Mouse (Mus musculus): ENCODE measurements around the gene Tub. TPM values are rescaled to one million over a fixed set of nuclear protein-coding genes. Genes with fewer than 3 reads are reported as not detected.

The Tub gene
- polyA plus RNA-seq, 1 experiment from 2014 or later = 41.9 TPM

GRCm38 (mm10) chr7:109031331-109031730, 81.2 kb downstream of the Tub start:
- WGBS = 88% methylated on average over 3 of the region's 3 CpGs
- H3K27me3 ChIP-seq (replicated peaks; ENCODE audit: control insufficient read depth, insufficient read depth, low read length) = no peaks in the 10 kb centered on the region
- H3K36me3 ChIP-seq (ENCODE audit: control insufficient read depth, insufficient read depth, low read length) = peaks cover 19% of the 10 kb centered on the region

GRCm38 (mm10) chr7:109032054-109032453, 81.9 kb downstream of the Tub start:
- no peak for ATAC-seq
- peaks cover 12% of the 10 kb centered on the region for H3K36me3 ChIP-seq (ENCODE audit: control insufficient read depth, insufficient read depth, low read length)
- WGBS = 88% methylated on average over 2 of the region's 2 CpGs

More at GRCm38 (mm10) chr7:109031331-109031730, 81.2 kb downstream of the Tub start:
- Histone ChIP-seq H3K9me3 (ENCODE audit: control insufficient read depth, low read length) (no peaks in the 10 kb centered on the region), H3K4me1 (ENCODE audit: control insufficient read depth, insufficient read depth, low read depth, low read length) (no peaks in the 10 kb centered on the region), H3K27ac (ENCODE audit: low read depth, low read length) (no peak overlapping the region), H3K4me3 (ENCODE audit: low read length) (no peak overlapping the region), H3K4me2 (ENCODE audit: low read length) (no peak overlapping the region), H3K9ac (ENCODE audit: low read depth, low read length) (no peak overlapping the region)
- no peak for ATAC-seq

GRCm38 (mm10) chr7:109038121-109038735, 88.1 kb downstream of the Tub start:
- Histone ChIP-seq H3K9me3 (ENCODE audit: control insufficient read depth, low read length) (no peaks in the 10 kb centered on the region), H3K4me1 (ENCODE audit: control insufficient read depth, insufficient read depth, low read depth, low read length) (no peaks in the 10 kb centered on the region), H3K27me3 (replicated peaks; ENCODE audit: control insufficient read depth, insufficient read depth, low read length) (no peaks in the 10 kb centered on the region), H3K27ac (ENCODE audit: low read depth, low read length) (peak overlapping the region; percentile 54), H3K4me2 (ENCODE audit: low read length) (no peak overlapping the region), H3K4me3 (ENCODE audit: low read length) (no peak overlapping the region), H3K9ac (ENCODE audit: low read depth, low read length) (no peak overlapping the region), H3K36me3 (ENCODE audit: control insufficient read depth, insufficient read depth, low read length) (peaks cover 7% of the 10 kb centered on the region)
- ATAC-seq = peak; percentile 43; the same call in 1 of the 2 replicates
- WGBS = 75% methylated on average over 8 of the region's 8 CpGs

More at GRCm38 (mm10) chr7:109032054-109032453, 81.9 kb downstream of the Tub start:
- no peaks in the 10 kb centered on the region for H3K4me1 ChIP-seq (ENCODE audit: control insufficient read depth, insufficient read depth, low read depth, low read length)
- H3K4me2 ChIP-seq (ENCODE audit: low read length) = no peak overlapping the region
- H3K9me3 ChIP-seq (ENCODE audit: control insufficient read depth, low read length) = no peaks in the 10 kb centered on the region
- no peak overlapping the region for H3K27ac ChIP-seq (ENCODE audit: low read depth, low read length)
- no peak overlapping the region for H3K4me3 ChIP-seq (ENCODE audit: low read length)
- H3K9ac ChIP-seq (ENCODE audit: low read depth, low read length) = no peak overlapping the region
- H3K27me3 ChIP-seq (replicated peaks; ENCODE audit: control insufficient read depth, insufficient read depth, low read length) = no peaks in the 10 kb centered on the region

- Histone ChIP-seq H3K27ac (ENCODE audit: low read depth, low read length) (no peak overlapping the region; the same call in none of the 2 replicates), H3K9ac (ENCODE audit: low read depth, low read length) (no peak overlapping the region), H3K4me1 (ENCODE audit: control insufficient read depth, insufficient read depth, low read depth, low read length) (no peaks in the 10 kb centered on the region), H3K27me3 (replicated peaks; ENCODE audit: control insufficient read depth, insufficient read depth, low read length) (no peaks in the 10 kb centered on the region), H3K36me3 (ENCODE audit: control insufficient read depth, insufficient read depth, low read length) (peaks cover 7% of the 10 kb centered on the region), H3K4me3 (ENCODE audit: low read length) (no peak overlapping the region), H3K4me2 (ENCODE audit: low read length) (no peak overlapping the region), H3K9me3 (ENCODE audit: control insufficient read depth, low read length) (no peaks in the 10 kb centered on the region)
- WGBS = 59% methylated on average over 1 of the region's 1 CpGs
- ATAC-seq = 0 out of 2 replicates have a peak, but pooled peaks have one; percentile 21
These were observed 88.8 kb downstream of the Tub start for GRCm38 (mm10) chr7:109038987-109039386.

DNA sequence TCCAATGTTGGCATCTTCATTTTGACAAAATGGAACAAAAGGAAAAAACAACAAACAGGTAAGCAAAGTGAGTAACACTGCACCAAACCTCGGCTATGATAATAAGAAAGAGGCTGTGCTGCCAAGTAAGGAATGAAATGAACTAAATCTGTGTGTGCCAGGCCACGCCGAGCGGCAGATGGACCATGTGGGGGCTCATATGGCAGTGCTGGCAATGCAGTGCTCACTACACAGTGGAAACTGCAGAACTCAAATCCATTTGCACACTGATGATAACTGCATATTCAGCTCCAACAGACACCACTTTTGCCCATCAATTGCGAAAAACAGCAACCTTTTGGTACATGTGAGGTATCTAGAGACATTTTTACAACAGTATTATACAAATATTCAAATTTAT, 89.3 kb downstream of the Tub start:
- H3K27me3 ChIP-seq (replicated peaks; ENCODE audit: control insufficient read depth, insufficient read depth, low read length) = no peaks in the 10 kb centered on the region
- H3K4me3 ChIP-seq (ENCODE audit: low read length) = no peak overlapping the region
- no peak overlapping the region for H3K4me2 ChIP-seq (ENCODE audit: low read length)
- no peaks in the 10 kb centered on the region for H3K9me3 ChIP-seq (ENCODE audit: control insufficient read depth, low read length)
- WGBS = 83% methylated on average over 5 of the region's 5 CpGs
- ATAC-seq = 0 out of 2 replicates have a peak, but pooled peaks have one; percentile 62
- no peaks in the 10 kb centered on the region for H3K4me1 ChIP-seq (ENCODE audit: control insufficient read depth, insufficient read depth, low read depth, low read length)
- H3K36me3 ChIP-seq (ENCODE audit: control insufficient read depth, insufficient read depth, low read length) = peaks cover 5% of the 10 kb centered on the region
- no peak overlapping the region; the same call in 1 of the 2 replicates for H3K27ac ChIP-seq (ENCODE audit: low read depth, low read length)
- H3K9ac ChIP-seq (ENCODE audit: low read depth, low read length) = no peak overlapping the region

DNA sequence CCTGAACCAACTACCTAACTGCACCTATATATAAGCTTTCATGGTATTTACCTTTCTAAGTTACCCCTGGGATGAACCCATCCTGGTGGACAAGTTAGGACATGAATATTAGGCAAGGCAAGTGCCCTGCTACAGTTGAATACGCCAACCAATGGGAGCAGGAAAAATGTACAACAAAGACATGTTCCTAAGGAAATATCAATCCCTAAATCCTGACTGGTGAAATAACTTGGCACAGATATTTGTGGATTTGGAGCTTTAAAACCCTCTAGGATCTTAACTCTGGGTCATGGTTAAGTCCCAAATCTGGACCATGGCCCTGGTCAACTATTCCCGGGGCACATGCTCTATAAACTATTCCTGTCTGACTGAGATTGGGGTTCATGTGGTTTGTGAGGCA, 95.7 kb downstream of the Tub start:
- Histone ChIP-seq H3K9ac (ENCODE audit: low read depth, low read length) (no peak overlapping the region), H3K4me2 (ENCODE audit: low read length) (no peak overlapping the region), H3K27me3 (replicated peaks; ENCODE audit: control insufficient read depth, insufficient read depth, low read length) (no peaks in the 10 kb centered on the region), H3K27ac (ENCODE audit: low read depth, low read length) (no peak overlapping the region), H3K9me3 (ENCODE audit: control insufficient read depth, low read length) (no peaks in the 10 kb centered on the region), H3K4me3 (ENCODE audit: low read length) (no peak overlapping the region), H3K4me1 (ENCODE audit: control insufficient read depth, insufficient read depth, low read depth, low read length) (no peaks in the 10 kb centered on the region), H3K36me3 (ENCODE audit: control insufficient read depth, insufficient read depth, low read length) (no peaks in the 10 kb centered on the region)
- 92% methylated on average over 2 of the region's 2 CpGs for WGBS
- ATAC-seq = no peak

GRCm38 (mm10) chr7:109050831-109051230, 100.7 kb downstream of the Tub start:
- no peaks in the 10 kb centered on the region for H3K9me3 ChIP-seq (ENCODE audit: control insufficient read depth, low read length)
- peaks cover 5% of the 10 kb centered on the region; the same call in 1 of the 2 replicates for H3K36me3 ChIP-seq (ENCODE audit: control insufficient read depth, insufficient read depth, low read length)
- H3K9ac ChIP-seq (ENCODE audit: low read depth, low read length) = no peak overlapping the region
- H3K27me3 ChIP-seq (replicated peaks; ENCODE audit: control insufficient read depth, insufficient read depth, low read length) = no peaks in the 10 kb centered on the region
- H3K27ac ChIP-seq (ENCODE audit: low read depth, low read length) = no peak overlapping the region
- 74% methylated on average over 1 of the region's 1 CpGs for WGBS
- no peak overlapping the region for H3K4me3 ChIP-seq (ENCODE audit: low read length)
- ATAC-seq = no peak
- no peaks in the 10 kb centered on the region for H3K4me1 ChIP-seq (ENCODE audit: control insufficient read depth, insufficient read depth, low read depth, low read length)
- H3K4me2 ChIP-seq (ENCODE audit: low read length) = no peak overlapping the region

GRCm38 (mm10) chr7:109059536-109059935, 109.4 kb downstream of the Tub start:
- 91% methylated on average over 4 of the region's 4 CpGs for WGBS
- peaks cover 3% of the 10 kb centered on the region for H3K36me3 ChIP-seq (ENCODE audit: control insufficient read depth, insufficient read depth, low read length)
- no peak for ATAC-seq
- H3K4me3 ChIP-seq (ENCODE audit: low read length) = no peak overlapping the region
- H3K27me3 ChIP-seq (replicated peaks; ENCODE audit: control insufficient read depth, insufficient read depth, low read length) = no peaks in the 10 kb centered on the region
- H3K27ac ChIP-seq (ENCODE audit: low read depth, low read length) = no peak overlapping the region
- no peaks in the 10 kb centered on the region for H3K9me3 ChIP-seq (ENCODE audit: control insufficient read depth, low read length)
- no peaks in the 10 kb centered on the region for H3K4me1 ChIP-seq (ENCODE audit: control insufficient read depth, insufficient read depth, low read depth, low read length)
- H3K4me2 ChIP-seq (ENCODE audit: low read length) = no peak overlapping the region
- no peak overlapping the region for H3K9ac ChIP-seq (ENCODE audit: low read depth, low read length)

GRCm38 (mm10) chr7:109069641-109070040, 119.5 kb downstream of the Tub start:
- H3K27me3 ChIP-seq (replicated peaks; ENCODE audit: control insufficient read depth, insufficient read depth, low read length) = no peaks in the 10 kb centered on the region
- no peaks in the 10 kb centered on the region for H3K36me3 ChIP-seq (ENCODE audit: control insufficient read depth, insufficient read depth, low read length)
- H3K4me1 ChIP-seq (ENCODE audit: control insufficient read depth, insufficient read depth, low read depth, low read length) = no peaks in the 10 kb centered on the region
- no peak overlapping the region for H3K9ac ChIP-seq (ENCODE audit: low read depth, low read length)
- 81% methylated on average over 4 of the region's 4 CpGs for WGBS
- no peak for ATAC-seq
- no peaks in the 10 kb centered on the region for H3K9me3 ChIP-seq (ENCODE audit: control insufficient read depth, low read length)
- no peak overlapping the region for H3K27ac ChIP-seq (ENCODE audit: low read depth, low read length)
- no peak overlapping the region for H3K4me2 ChIP-seq (ENCODE audit: low read length)
- H3K4me3 ChIP-seq (ENCODE audit: low read length) = no peak overlapping the region
